Mouse (Mus musculus) kidney, embryonic 15.5 days (tissue): ENCODE results near the gene Pfdn5. TPM values are rescaled to one million over a fixed set of nuclear protein-coding genes. Genes with fewer than 3 reads are reported as not detected.
"Not testable (repeated sequence)": the region's sequence is repeated elsewhere in the genome, so short reads cannot be mapped to it uniquely, and the experiment has no call there.

Experiments used
- ATAC-seq: fragments of 200-750 bp; cut with Nextera tagmentation; replicated peaks from 2 replicates; pipeline ENCODE4 v1.8.0; 2017; ENCODE audit warnings: moderate TSS enrichment; ENCODE audit not compliant: low FRiP score
- H3K27ac ChIP-seq: fragments of 300-500 bp; sonication (generic); 2 replicates; pipeline ENCODE4 v1.5.1; 2015; ENCODE audit warnings: mild to moderate bottlenecking, inconsistent platforms
- H3K27me3 ChIP-seq: fragments of 300-500 bp; sonication (generic); 2 replicates; pipeline ENCODE4 v1.6.1; 2015; ENCODE audit warnings: inconsistent platforms
- H3K36me3 ChIP-seq: fragments of 300-500 bp; sonication (generic); 2 replicates; pipeline ENCODE4 v1.6.1; 2015; ENCODE audit warnings: inconsistent platforms
- H3K4me1 ChIP-seq: fragments of 300-500 bp; sonication (generic); 2 replicates; pipeline ENCODE4 v1.6.1; 2015; ENCODE audit warnings: inconsistent platforms
- H3K4me2 ChIP-seq: fragments of 300-500 bp; sonication (generic); 2 replicates; pipeline ENCODE4 v1.6.1; 2015; ENCODE audit warnings: moderate library complexity, mild to moderate bottlenecking, inconsistent platforms
- H3K4me3 ChIP-seq: fragments of 300-500 bp; sonication (generic); replicated peaks from 2 replicates; pipeline ENCODE4 v1.5.1; 2015; ENCODE audit warnings: mild to moderate bottlenecking, inconsistent platforms
- H3K9ac ChIP-seq: fragments of 300-500 bp; sonication (generic); 2 replicates; pipeline ENCODE4 v1.6.1; 2015; ENCODE audit warnings: mild to moderate bottlenecking, inconsistent platforms
- H3K9me3 ChIP-seq: fragments of 300-500 bp; sonication (generic); replicated peaks from 2 replicates; pipeline ENCODE4 v1.6.1; 2016; ENCODE audit warnings: inconsistent platforms
- WGBS: fragments of 180-500 bp; shearing (Covaris S2); methylation state at CpG from one replicate; pipeline ENCODE4 v1.1.7; 2015; ENCODE audit warnings: mixed read lengths; 5-methylcytosine and 5-hydroxymethylcytosine counted together
- polyA plus RNA-seq: library from polyadenylated mRNA; unstranded; fragments of >200 nt; fragmentation: Nextera tagmentation; extraction: Ambion mirVana; gene quantifications from 2 replicates; pipeline ENCODE4 v1.2.1, GENCODE M21; 2015

The Pfdn5 gene
- polyA plus RNA-seq, 1 experiment from 2014 or later, result 382 TPM

GRCm38 (mm10) chr15:102302542-102302941 is 23.4 kb upstream of the Pfdn5 start:
- no peak for ATAC-seq
- Histone ChIP-seq H3K9ac (no peak overlapping the region), H3K27me3 (no peaks in the 10 kb centered on the region), H3K27ac (no peak overlapping the region), H3K9me3 (no peaks in the 10 kb centered on the region), H3K4me3 (no peak overlapping the region), H3K4me2 (no peak overlapping the region), H3K36me3 (peaks cover 92% of the 10 kb centered on the region), H3K4me1 (no peaks in the 10 kb centered on the region)
- 71% methylated on average over 6 of the region's 6 CpGs for WGBS

GRCm38 (mm10) chr15:102308717-102309116 is 17.2 kb upstream of the Pfdn5 start:
- 85% methylated on average over 9 of the region's 9 CpGs for WGBS
- Histone ChIP-seq H3K27ac (no peak overlapping the region), H3K36me3 (peaks cover 94% of the 10 kb centered on the region)

GRCm38 (mm10) chr15:102310074-102310845 is 15.7 kb upstream of the Pfdn5 start:
- no peaks in the 10 kb centered on the region for H3K9me3 ChIP-seq
- peak; percentile 86 for ATAC-seq
- no peak overlapping the region for H3K9ac ChIP-seq
- no peak overlapping the region for H3K4me3 ChIP-seq
- peaks cover 5% of the 10 kb centered on the region; the same call in 1 of the 2 replicates for H3K4me1 ChIP-seq
- peak overlapping the region; percentile 64 for H3K27ac ChIP-seq
- H3K4me2 ChIP-seq, result no peak overlapping the region
- peaks cover 94% of the 10 kb centered on the region for H3K36me3 ChIP-seq
- no peaks in the 10 kb centered on the region for H3K27me3 ChIP-seq
- 47% methylated on average over 10 of the region's 10 CpGs for WGBS

More at GRCm38 (mm10) chr15:102308717-102309116, 17.2 kb upstream of the Pfdn5 start:
- Histone ChIP-seq H3K4me3 (no peak overlapping the region), H3K9me3 (no peaks in the 10 kb centered on the region), H3K4me2 (no peak overlapping the region), H3K27me3 (no peaks in the 10 kb centered on the region), H3K9ac (no peak overlapping the region), H3K4me1 (peaks cover 5% of the 10 kb centered on the region; the same call in 1 of the 2 replicates)
- no peak for ATAC-seq

- Histone ChIP-seq H3K9ac (no peak overlapping the region), H3K27ac (no peak overlapping the region), H3K4me3 (no peak overlapping the region), H3K4me1 (peaks cover 5% of the 10 kb centered on the region; the same call in 1 of the 2 replicates), H3K4me2 (no peak overlapping the region), H3K27me3 (no peaks in the 10 kb centered on the region), H3K9me3 (no peaks in the 10 kb centered on the region), H3K36me3 (peaks cover 94% of the 10 kb centered on the region)
- no peak for ATAC-seq
These were observed 14.4 kb upstream of the Pfdn5 start for GRCm38 (mm10) chr15:102311489-102311888.

GRCm38 (mm10) chr15:102315292-102315691 is 10.6 kb upstream of the Pfdn5 start:
- Histone ChIP-seq H3K4me2 (no peak overlapping the region), H3K4me3 (no peak overlapping the region), H3K36me3 (peaks cover 93% of the 10 kb centered on the region), H3K27me3 (no peaks in the 10 kb centered on the region), H3K9me3 (no peaks in the 10 kb centered on the region), H3K4me1 (no peaks in the 10 kb centered on the region), H3K9ac (no peak overlapping the region), H3K27ac (no peak overlapping the region)
- no peak for ATAC-seq
- WGBS, result 86% methylated on average over 8 of the region's 8 CpGs

GRCm38 (mm10) chr15:102316263-102316662 is 9.7 kb upstream of the Pfdn5 start:
- no peak overlapping the region for H3K27ac ChIP-seq
- 88% methylated on average over 6 of the region's 6 CpGs for WGBS
- H3K9ac ChIP-seq, result no peak overlapping the region
- H3K9me3 ChIP-seq, result no peaks in the 10 kb centered on the region
- peaks cover 95% of the 10 kb centered on the region for H3K36me3 ChIP-seq
- no peak overlapping the region for H3K4me2 ChIP-seq
- no peaks in the 10 kb centered on the region for H3K4me1 ChIP-seq
- ATAC-seq, result no peak
- no peak overlapping the region for H3K4me3 ChIP-seq
- H3K27me3 ChIP-seq, result no peaks in the 10 kb centered on the region

- Histone ChIP-seq H3K9me3 (no peaks in the 10 kb centered on the region), H3K9ac (no peak overlapping the region), H3K27me3 (no peaks in the 10 kb centered on the region), H3K4me3 (peak overlapping the region; percentile 89), H3K36me3 (peaks cover 69% of the 10 kb centered on the region), H3K4me2 (peak overlapping the region; percentile 61), H3K4me1 (peaks cover 15% of the 10 kb centered on the region), H3K27ac (no peak overlapping the region)
- WGBS, result 79% methylated on average over 12 of the region's 12 CpGs
- no peak for ATAC-seq
These were observed 1.1 kb upstream of the Pfdn5 start for GRCm38 (mm10) chr15:102324654-102325473.

- H3K9me3 ChIP-seq, result no peaks in the 10 kb centered on the region
- ATAC-seq, result no peak
- H3K9ac ChIP-seq, result peak overlapping the region; percentile 83
- no peaks in the 10 kb centered on the region for H3K27me3 ChIP-seq
- peaks cover 24% of the 10 kb centered on the region for H3K4me1 ChIP-seq
- peak overlapping the region; percentile 89 for H3K4me3 ChIP-seq
- peaks cover 63% of the 10 kb centered on the region for H3K36me3 ChIP-seq
- H3K4me2 ChIP-seq, result peak overlapping the region; percentile 61
- no peak overlapping the region for H3K27ac ChIP-seq
- 56% methylated on average over 8 of the region's 8 CpGs for WGBS
These were observed 976 bp downstream of the Pfdn5 start for GRCm38 (mm10) chr15:102326892-102327291.

GRCm38 (mm10) chr15:102331610-102332015 is 5.7 kb downstream of the Pfdn5 start, which contains the start of gene Myg1:
Gene Myg1 (plus strand): TSS chr15:102331709.
- ATAC-seq, result peak; percentile 92
- H3K36me3 ChIP-seq, result peaks cover 77% of the 10 kb centered on the region
- peak within 1 kb of the TSS; percentile 91 for H3K4me3 ChIP-seq
- under 1% methylated on average over 30 of the region's 30 CpGs for WGBS
- peak within 1 kb of the TSS; percentile 91 for H3K27ac ChIP-seq
- H3K9me3 ChIP-seq, result no peaks in the 10 kb centered on the region
- peak within 1 kb of the TSS; percentile 77 for H3K9ac ChIP-seq
- peak within 1 kb of the TSS; percentile 86 for H3K4me2 ChIP-seq
- H3K27me3 ChIP-seq, result no peaks in the 10 kb centered on the region
- H3K4me1 ChIP-seq, result peaks cover 36% of the 10 kb centered on the region

- H3K9ac ChIP-seq, result no peak overlapping the region
- H3K36me3 ChIP-seq, result peaks cover 87% of the 10 kb centered on the region
- no peak overlapping the region for H3K4me3 ChIP-seq
- WGBS, result 83% methylated on average over 8 of the region's 8 CpGs
- no peaks in the 10 kb centered on the region for H3K27me3 ChIP-seq
- peaks cover 25% of the 10 kb centered on the region for H3K4me1 ChIP-seq
- no peak for ATAC-seq
- H3K27ac ChIP-seq, result no peak overlapping the region
- no peak overlapping the region for H3K4me2 ChIP-seq
- no peaks in the 10 kb centered on the region for H3K9me3 ChIP-seq
These were observed 9.3 kb downstream of the Pfdn5 start for GRCm38 (mm10) chr15:102335254-102335653.

- not testable (repeated sequence) for H3K4me3 ChIP-seq, H3K9me3 ChIP-seq, H3K27ac ChIP-seq, H3K9ac ChIP-seq, H3K4me2 ChIP-seq, H3K27me3 ChIP-seq, ATAC-seq
- peaks cover 85% of the 10 kb centered on the region for H3K36me3 ChIP-seq
- H3K4me1 ChIP-seq, result peaks cover 22% of the 10 kb centered on the region
- 93% methylated on average over 5 of the region's 5 CpGs for WGBS
These were observed 10.0 kb downstream of the Pfdn5 start for GRCm38 (mm10) chr15:102335925-102336324.

GRCm38 (mm10) chr15:102336946-102337345 is 11.0 kb downstream of the Pfdn5 start:
- WGBS, result 80% methylated on average over 4 of the region's 4 CpGs
- H3K36me3 ChIP-seq, result peaks cover 89% of the 10 kb centered on the region
- no peaks in the 10 kb centered on the region for H3K9me3 ChIP-seq

More at GRCm38 (mm10) chr15:102336946-102337345, 11.0 kb downstream of the Pfdn5 start:
- no peak overlapping the region for H3K4me3 ChIP-seq
- H3K4me2 ChIP-seq, result no peak overlapping the region
- no peak overlapping the region for H3K9ac ChIP-seq
- H3K4me1 ChIP-seq, result peaks cover 15% of the 10 kb centered on the region
- H3K27me3 ChIP-seq, result no peaks in the 10 kb centered on the region
- no peak overlapping the region for H3K27ac ChIP-seq
- no peak for ATAC-seq
